In genomic region chr9:97702989-97703388, GRCm38 (mm10) we compare ENCODE assay signal across 14 mouse cellular contexts.
A peak's percentile ranks its signal among the peaks of the same experiment; 100 is the strongest.
DNase-seq lines count a peak whose midpoint lies in the region; TF ChIP-seq lines count a peak whose summit lies in the region.
"Had no signal": no experiment of that assay in that cellular context is flagged by ENCODE, and none has a peak within 500 bp of the region (broad histone marks: within the 10 kb centered on the region; RNA-seq: fewer than 3 reads in every experiment).

No protein-coding gene starts in this region.

- no peak overlapping the region for H3K27ac ChIP-seq in heart, embryonic 10.5 days
- H3K27ac ChIP-seq in layer of hippocampus, adult 2 months: peak overlapping the region; percentile 39; the same call in 1 of the 2 replicates
- H3K27ac ChIP-seq: embryonic facial prominence, embryonic 13.5 days; lung, embryonic 15.5 days had no signal

- no peak overlapping the region for H3K4me3 ChIP-seq in heart, embryonic 10.5 days
- no peak overlapping the region for H3K4me3 ChIP-seq in layer of hippocampus, adult 2 months
- H3K4me3 ChIP-seq: embryonic facial prominence, embryonic 13.5 days; lung, embryonic 15.5 days had no signal

- no peak for TF ChIP-seq CTCF in layer of hippocampus, adult 2 months (conservative IDR thresholded peaks at IDR 0.05)

- H3K36me3 ChIP-seq in heart, embryonic 10.5 days: no peaks in the 10 kb centered on the region
- H3K36me3 ChIP-seq: embryonic facial prominence, embryonic 13.5 days; lung, embryonic 15.5 days had no signal

- DNase-seq in heart, adult 11 months: peak; percentile 83
- no peak for DNase-seq in heart, embryonic 10.5 days (ENCODE audit: low spot score)
- no peak for DNase-seq in layer of hippocampus, adult 2 months (ENCODE audit: low spot score in 2 of 2)
- DNase-seq in layer of hippocampus, adult 18-20 months (ENCODE audit: low spot score in 2 of 2): no peak
- peak; percentile 29 for DNase-seq in retina, postnatal 1 day
- DNase-seq in retina, embryonic 14.5 days (ENCODE audit: low spot score): no peak
- DNase-seq in adrenal gland, postnatal 25 days: no peak
- DNase-seq: adrenal gland, adult 8-10 months; gastrocnemius, postnatal 10 days; kidney, postnatal 4 days; right cerebral cortex, postnatal 4 days; thymus, postnatal 36 days had no signal

- WGBS in heart, embryonic 10.5 days: 70% methylated on average over 2 of the region's 2 CpGs

- H3K9me3 ChIP-seq in heart, embryonic 10.5 days: no peaks in the 10 kb centered on the region
- H3K9me3 ChIP-seq: embryonic facial prominence, embryonic 13.5 days; lung, embryonic 15.5 days had no signal

- peaks cover 55% of the 10 kb centered on the region for H3K27me3 ChIP-seq in heart, embryonic 10.5 days (ENCODE audit: insufficient read depth, poor library complexity, severe bottlenecking)
- H3K27me3 ChIP-seq: embryonic facial prominence, embryonic 13.5 days; lung, embryonic 15.5 days had no signal

- H3K4me1 ChIP-seq in heart, embryonic 10.5 days: 0 out of 2 replicates have a peak, but pooled peaks cover 5% of the 10 kb centered on the region
- H3K4me1 ChIP-seq: embryonic facial prominence, embryonic 13.5 days; lung, embryonic 15.5 days had no signal

Comparison
In these comparisons a context has a peak if more than half of its experiments do, and no peak if none do; other contexts are left out.
1. DNase-seq: peak in heart, adult 11 months (single experiment) and retina, postnatal 1 day (single experiment); none in heart, embryonic 10.5 days (single experiment), layer of hippocampus, adult 2 months (0 of 2), layer of hippocampus, adult 18-20 months (0 of 2), retina, embryonic 14.5 days (single experiment) and adrenal gland, postnatal 25 days (single experiment).